Mouse (Mus musculus) limb, embryonic 15.5 days (tissue): ENCODE results near the gene Aqr. TPM values are rescaled to one million over a fixed set of nuclear protein-coding genes. Genes with fewer than 3 reads are reported as not detected.

Experiments used
- ATAC-seq: fragments of 200-750 bp; cut with Nextera tagmentation; 2 replicates; pipeline ENCODE4 v1.8.0; 2017; ENCODE audit warnings: low read depth, moderate TSS enrichment; ENCODE audit not compliant: insufficient number of reproducible peaks, low FRiP score, low TSS enrichment
- H3K27ac ChIP-seq: fragments of 300-500 bp; sonication (generic); 2 replicates; pipeline ENCODE4 v1.5.1; 2015; ENCODE audit warnings: moderate library complexity, mild to moderate bottlenecking, inconsistent platforms
- H3K27me3 ChIP-seq: fragments of 300-500 bp; sonication (generic); 2 replicates; pipeline ENCODE4 v1.6.1; 2015; ENCODE audit warnings: inconsistent platforms
- H3K36me3 ChIP-seq: fragments of 300-500 bp; sonication (generic); 2 replicates; pipeline ENCODE4 v1.6.1; 2015; ENCODE audit warnings: inconsistent platforms
- H3K4me1 ChIP-seq: fragments of 300-500 bp; sonication (generic); 2 replicates; pipeline ENCODE4 v1.6.1; 2015; ENCODE audit warnings: inconsistent platforms
- H3K4me2 ChIP-seq: fragments of 300-500 bp; sonication (generic); 2 replicates; pipeline ENCODE4 v1.6.1; 2015; ENCODE audit warnings: mild to moderate bottlenecking, inconsistent platforms
- H3K4me3 ChIP-seq: fragments of 300-500 bp; sonication (generic); 2 replicates; pipeline ENCODE4 v1.5.1; 2015; ENCODE audit warnings: mild to moderate bottlenecking, inconsistent platforms
- H3K9ac ChIP-seq: fragments of 300-500 bp; sonication (generic); 2 replicates; pipeline ENCODE4 v1.6.1; 2015; ENCODE audit warnings: inconsistent platforms
- H3K9me3 ChIP-seq: fragments of 300-500 bp; sonication (generic); 2 replicates; pipeline ENCODE4 v1.6.1; 2016; ENCODE audit warnings: inconsistent platforms
- WGBS: fragments of 180-500 bp; shearing (Covaris S2); methylation state at CpG from one replicate; pipeline ENCODE4 v1.1.7; 2015; 5-methylcytosine and 5-hydroxymethylcytosine counted together
- polyA plus RNA-seq: library from polyadenylated mRNA; unstranded; fragments of >200 nt; fragmentation: Nextera tagmentation; extraction: Ambion mirVana; gene quantifications from 2 replicates; pipeline ENCODE4 v1.2.1, GENCODE M21; 2015

Aqr gene
- polyA plus RNA-seq, 1 experiment from 2014 or later, result 40.3 TPM

- no peak overlapping the region for H3K27ac ChIP-seq
- peaks cover 33% of the 10 kb centered on the region for H3K36me3 ChIP-seq
- no peak overlapping the region for H3K9ac ChIP-seq
- no peak for ATAC-seq
- H3K4me2 ChIP-seq, result no peak overlapping the region
- H3K27me3 ChIP-seq, result no peaks in the 10 kb centered on the region
- WGBS, result 89% methylated on average over 4 of the region's 4 CpGs
- H3K4me3 ChIP-seq, result no peak overlapping the region
- 0 out of 2 replicates have a peak, but pooled peaks cover 4% of the 10 kb centered on the region for H3K4me1 ChIP-seq
- H3K9me3 ChIP-seq, result no peaks in the 10 kb centered on the region
Measured at GRCm38 (mm10) chr2:114097627-114098026, 89.2 kb downstream of the Aqr start.

GRCm38 (mm10) chr2:114096570-114096969 lies 90.3 kb downstream of the Aqr start:
- H3K27me3 ChIP-seq, result no peaks in the 10 kb centered on the region
- peaks cover 25% of the 10 kb centered on the region for H3K36me3 ChIP-seq
- H3K27ac ChIP-seq, result no peak overlapping the region
- 0 out of 2 replicates have a peak, but pooled peaks cover 4% of the 10 kb centered on the region for H3K4me1 ChIP-seq
- no peak overlapping the region for H3K4me2 ChIP-seq
- H3K9ac ChIP-seq, result no peak overlapping the region
- H3K9me3 ChIP-seq, result no peaks in the 10 kb centered on the region
- no peak overlapping the region for H3K4me3 ChIP-seq
- no peak for ATAC-seq
- 91% methylated on average over 1 of the region's 1 CpGs for WGBS

GRCm38 (mm10) chr2:114095348-114095747 lies 91.5 kb downstream of the Aqr start:
- no peak for ATAC-seq
- H3K4me3 ChIP-seq, result no peak overlapping the region
- WGBS, result 82% methylated on average over 5 of the region's 5 CpGs
- peaks cover 15% of the 10 kb centered on the region for H3K36me3 ChIP-seq
- no peak overlapping the region for H3K4me2 ChIP-seq
- H3K9ac ChIP-seq, result no peak overlapping the region
- H3K9me3 ChIP-seq, result no peaks in the 10 kb centered on the region
- no peaks in the 10 kb centered on the region for H3K27me3 ChIP-seq
- 0 out of 2 replicates have a peak, but pooled peaks cover under 1% of the 10 kb centered on the region for H3K4me1 ChIP-seq
- H3K27ac ChIP-seq, result no peak overlapping the region

- Histone ChIP-seq H3K36me3 (peaks cover 8% of the 10 kb centered on the region), H3K9me3 (no peaks in the 10 kb centered on the region), H3K9ac (no peak overlapping the region), H3K27me3 (no peaks in the 10 kb centered on the region), H3K27ac (no peak overlapping the region), H3K4me1 (no peaks in the 10 kb centered on the region), H3K4me2 (no peak overlapping the region), H3K4me3 (no peak overlapping the region)
- 83% methylated on average over 1 of the region's 1 CpGs for WGBS
- ATAC-seq, result no peak
Measured at GRCm38 (mm10) chr2:114094696-114095095, 92.1 kb downstream of the Aqr start.

- peak; percentile 48; the same call in 1 of the 2 replicates for ATAC-seq
- no peak overlapping the region for H3K4me3 ChIP-seq
- H3K9ac ChIP-seq, result no peak overlapping the region
- H3K27ac ChIP-seq, result no peak overlapping the region
- WGBS, result 68% methylated on average over 9 of the region's 9 CpGs
- no peaks in the 10 kb centered on the region for H3K4me1 ChIP-seq
- no peaks in the 10 kb centered on the region for H3K9me3 ChIP-seq
- no peaks in the 10 kb centered on the region for H3K36me3 ChIP-seq
- no peaks in the 10 kb centered on the region for H3K27me3 ChIP-seq
- H3K4me2 ChIP-seq, result no peak overlapping the region
Measured at GRCm38 (mm10) chr2:114093577-114093976, 93.2 kb downstream of the Aqr start.

GRCm38 (mm10) chr2:114089862-114090261 lies 97.0 kb downstream of the Aqr start:
- no peaks in the 10 kb centered on the region for H3K36me3 ChIP-seq
- no peak overlapping the region for H3K27ac ChIP-seq
- H3K4me3 ChIP-seq, result no peak overlapping the region
- no peaks in the 10 kb centered on the region for H3K27me3 ChIP-seq
- H3K9me3 ChIP-seq, result no peaks in the 10 kb centered on the region
- 90% methylated on average over 3 of the region's 3 CpGs for WGBS
- H3K9ac ChIP-seq, result no peak overlapping the region
- no peaks in the 10 kb centered on the region for H3K4me1 ChIP-seq
- H3K4me2 ChIP-seq, result no peak overlapping the region
- no peak for ATAC-seq

- Histone ChIP-seq H3K4me1 (no peaks in the 10 kb centered on the region), H3K9ac (no peak overlapping the region), H3K27ac (no peak overlapping the region), H3K4me2 (no peak overlapping the region), H3K36me3 (no peaks in the 10 kb centered on the region), H3K9me3 (no peaks in the 10 kb centered on the region), H3K4me3 (no peak overlapping the region), H3K27me3 (no peaks in the 10 kb centered on the region)
- no peak for ATAC-seq
- 68% methylated on average over 1 of the region's 1 CpGs for WGBS
Measured at GRCm38 (mm10) chr2:114087271-114087670, 99.6 kb downstream of the Aqr start.

- Histone ChIP-seq H3K9me3 (no peaks in the 10 kb centered on the region), H3K4me1 (no peaks in the 10 kb centered on the region), H3K36me3 (no peaks in the 10 kb centered on the region), H3K4me2 (no peak overlapping the region), H3K27me3 (no peaks in the 10 kb centered on the region), H3K9ac (no peak overlapping the region), H3K27ac (no peak overlapping the region), H3K4me3 (no peak overlapping the region)
- WGBS, result 77% methylated on average over 2 of the region's 2 CpGs
- no peak for ATAC-seq
Measured at GRCm38 (mm10) chr2:114071876-114072275, 114.9 kb downstream of the Aqr start.

- no peak overlapping the region for H3K27ac ChIP-seq
- no peaks in the 10 kb centered on the region for H3K9me3 ChIP-seq
- H3K4me1 ChIP-seq, result no peaks in the 10 kb centered on the region
- 69% methylated on average over 3 of the region's 3 CpGs for WGBS
- no peaks in the 10 kb centered on the region for H3K27me3 ChIP-seq
- H3K36me3 ChIP-seq, result no peaks in the 10 kb centered on the region
- H3K9ac ChIP-seq, result no peak overlapping the region
- H3K4me3 ChIP-seq, result no peak overlapping the region
- no peak overlapping the region for H3K4me2 ChIP-seq
- ATAC-seq, result no peak
Measured at GRCm38 (mm10) chr2:114066226-114066625, 120.6 kb downstream of the Aqr start.

GRCm38 (mm10) chr2:114064004-114064403 lies 122.8 kb downstream of the Aqr start:
- Histone ChIP-seq H3K36me3 (no peaks in the 10 kb centered on the region), H3K4me3 (no peak overlapping the region), H3K9ac (no peak overlapping the region), H3K4me1 (no peaks in the 10 kb centered on the region), H3K4me2 (no peak overlapping the region), H3K27me3 (no peaks in the 10 kb centered on the region), H3K9me3 (no peaks in the 10 kb centered on the region), H3K27ac (no peak overlapping the region)
- WGBS, result 64% methylated on average over 2 of the region's 2 CpGs
- ATAC-seq, result no peak

- WGBS, result 58% methylated on average over 6 of the region's 6 CpGs
- no peak for ATAC-seq
Measured at GRCm38 (mm10) chr2:114060071-114060591, 126.7 kb downstream of the Aqr start.

GRCm38 (mm10) chr2:114059608-114060007 lies 127.2 kb downstream of the Aqr start:
- Histone ChIP-seq H3K4me2 (no peak overlapping the region), H3K36me3 (no peaks in the 10 kb centered on the region), H3K4me1 (peaks cover 5% of the 10 kb centered on the region), H3K9me3 (no peaks in the 10 kb centered on the region), H3K9ac (no peak overlapping the region), H3K27ac (no peak overlapping the region), H3K4me3 (no peak overlapping the region), H3K27me3 (no peaks in the 10 kb centered on the region)
- no peak for ATAC-seq
- 71% methylated on average over 1 of the region's 1 CpGs for WGBS

More at GRCm38 (mm10) chr2:114060071-114060591, 126.7 kb downstream of the Aqr start:
- Histone ChIP-seq H3K27ac (no peak overlapping the region), H3K4me2 (no peak overlapping the region), H3K9me3 (no peaks in the 10 kb centered on the region), H3K9ac (no peak overlapping the region), H3K36me3 (no peaks in the 10 kb centered on the region), H3K4me3 (no peak overlapping the region), H3K27me3 (no peaks in the 10 kb centered on the region), H3K4me1 (peaks cover 5% of the 10 kb centered on the region)
